Mouse (Mus musculus) myocyte (in vitro differentiated cells): ENCODE measurements around the gene Tmem95. TPM values are rescaled to one million over a fixed set of nuclear protein-coding genes. Genes with fewer than 3 reads are reported as not detected.
A peak's percentile ranks its signal among the peaks of the same experiment; 100 is the strongest.

Experiments
- H3K27me3 ChIP-seq: one replicate; pipeline ENCODE4 v1.6.1; 2011; ENCODE audit not compliant: control insufficient read depth, insufficient read depth, insufficient read length
- H3K36me3 ChIP-seq: one replicate; pipeline ENCODE4 v1.6.1; 2011; ENCODE audit not compliant: control insufficient read depth, insufficient read depth
- H3K4me2 ChIP-seq: one replicate; pipeline ENCODE4 v1.6.1; 2011; ENCODE audit warnings: low read depth, control low read depth
- H3K4me3 ChIP-seq: one replicate; pipeline ENCODE4 v1.5.1; 2011; ENCODE audit warnings: mild to moderate bottlenecking, control low read depth, moderate library complexity
- H3K79me2 ChIP-seq: one replicate; pipeline ENCODE4 v1.6.1; 2011; ENCODE audit not compliant: control insufficient read depth, insufficient read depth
- H3ac ChIP-seq: one replicate; pipeline ENCODE4 v1.6.1; 2011; ENCODE audit not compliant: control insufficient read depth, insufficient read length
- CEBPB ChIP-seq: IDR thresholded peaks from 2 replicates; pipeline ENCODE4 v1.6.1; 2011; ENCODE audit warnings: mild to moderate bottlenecking, moderate library complexity; ENCODE audit not compliant: poor library complexity, insufficient read depth, severe bottlenecking
- E2F4 ChIP-seq: IDR thresholded peaks from one replicate; pipeline ENCODE4 v1.6.1; 2011; ENCODE audit warnings: mild to moderate bottlenecking, control low read depth, moderate library complexity; ENCODE audit not compliant: insufficient read depth
- MAX ChIP-seq: IDR thresholded peaks from one replicate; pipeline ENCODE4 v1.6.1; 2011; ENCODE audit warnings: low read depth, mild to moderate bottlenecking, control low read depth
- MYOD1 ChIP-seq, 3 experiments: IDR thresholded peaks; one replicate each; pipeline ENCODE4 v1.6.1; 2011; ENCODE audit warnings: control low read depth in 2 of 3, low read depth in 2 of 3, mild to moderate bottlenecking in 2 of 3, moderate library complexity in 1 of 3; ENCODE audit not compliant: insufficient read length in 2 of 3, control insufficient read depth in 1 of 3
- MYOG ChIP-seq, 3 experiments: IDR thresholded peaks; one replicate each; pipeline ENCODE4 v1.6.1; 2011; ENCODE audit warnings: control low read depth in 2 of 3, low read depth in 2 of 3, mild to moderate bottlenecking in 2 of 3; ENCODE audit not compliant: insufficient read length in 2 of 3, control insufficient read depth in 1 of 3, insufficient read depth in 1 of 3
- POLR2A ChIP-seq: IDR thresholded peaks from one replicate; pipeline ENCODE4 v1.6.1; 2011; ENCODE audit warnings: low read depth, mild to moderate bottlenecking, control low read depth, moderate library complexity; ENCODE audit not compliant: insufficient read length
- POLR2AphosphoS2 ChIP-seq: IDR thresholded peaks from one replicate; pipeline ENCODE4 v1.6.1; 2011; ENCODE audit warnings: low read depth, control low read depth; ENCODE audit not compliant: insufficient read length
- REST ChIP-seq: IDR thresholded peaks from one replicate; pipeline ENCODE4 v1.6.1; 2011; ENCODE audit warnings: mild to moderate bottlenecking, control low read depth, moderate library complexity; ENCODE audit not compliant: insufficient read depth, insufficient read length
- SRF ChIP-seq: IDR thresholded peaks from one replicate; pipeline ENCODE4 v1.6.1; 2011; ENCODE audit warnings: low read depth; ENCODE audit not compliant: control insufficient read depth, insufficient read length
- TCF12 ChIP-seq: IDR thresholded peaks from one replicate; pipeline ENCODE4 v1.6.1; 2011; ENCODE audit warnings: mild to moderate bottlenecking, control low read depth; ENCODE audit not compliant: poor library complexity, insufficient read depth, severe bottlenecking
- TCF3 ChIP-seq: IDR thresholded peaks from one replicate; pipeline ENCODE4 v1.6.1; 2011; ENCODE audit warnings: low read depth, control low read depth; ENCODE audit not compliant: insufficient read length
- USF1 ChIP-seq: IDR thresholded peaks from one replicate; pipeline ENCODE4 v1.6.1; 2011; ENCODE audit warnings: low read depth, mild to moderate bottlenecking, control low read depth, moderate library complexity
- polyA plus RNA-seq: library from polyadenylated mRNA; unstranded; fragments of >200 nt; fragmentation: generic; extraction: Trizol; gene quantifications from one replicate; pipeline ENCODE4 v1.2.1, GENCODE M21; 2012; ENCODE audit warnings: missing spikeins

Gene Tmem95
- polyA plus RNA-seq = not detected

DNA sequence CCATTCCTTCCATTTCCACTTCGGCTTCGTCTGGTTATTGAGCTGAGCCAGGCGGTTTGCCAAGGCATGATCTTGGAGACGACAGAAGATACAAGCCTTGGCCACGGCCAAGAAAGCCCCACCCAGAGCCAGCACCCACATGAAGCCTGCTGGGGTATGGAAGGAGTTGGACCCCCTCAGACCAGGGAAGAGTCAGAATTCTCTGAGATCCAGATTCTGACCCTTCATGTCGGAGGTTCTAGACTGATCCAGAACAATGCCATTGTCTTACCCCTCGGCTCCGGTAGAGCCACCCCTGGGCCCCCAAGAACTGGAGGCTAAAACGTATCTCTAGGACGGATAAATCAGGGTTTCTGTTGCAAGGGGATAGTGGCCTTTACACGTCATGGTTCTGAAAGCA is at the start of gene Tmem95:
TSS of gene Tmem95 (minus strand) at position 141 of the 400 bp plus-strand sequence.
- TF ChIP-seq TCF12 (no peak), E2F4 (no peak), USF1 (no peak), POLR2AphosphoS2 (no peak), SRF (no peak)
- Histone ChIP-seq H3K27me3 (no peaks in the 10 kb centered on the region), H3ac (peak within 1 kb of the TSS; percentile 66), H3K79me2 (peaks cover 28% of the 10 kb centered on the region), H3K4me3 (peak within 1 kb of the TSS; percentile 94), H3K4me2 (peak within 1 kb of the TSS; percentile 91), H3K36me3 (no peaks in the 10 kb centered on the region)

DNA sequence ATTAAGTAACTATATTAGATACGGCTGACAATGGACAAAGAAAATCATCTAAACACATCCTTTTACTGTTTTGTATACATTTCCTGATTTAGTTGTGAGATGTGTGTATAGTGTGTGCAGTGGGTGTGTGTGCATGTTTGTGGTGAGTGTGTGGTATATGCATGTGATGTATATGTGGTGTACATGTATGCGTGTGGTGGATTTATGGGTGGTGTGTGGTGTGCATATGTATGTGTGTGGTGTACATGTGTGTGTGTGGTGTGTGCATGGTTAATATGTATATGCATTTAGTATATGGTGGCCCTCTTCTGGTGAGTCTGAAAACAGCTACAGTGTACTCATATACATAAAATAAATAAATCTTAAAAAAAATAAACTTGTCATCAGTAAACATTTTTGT is 49.7 kb upstream of the Tmem95 start:
- Histone ChIP-seq H3K36me3 (no peaks in the 10 kb centered on the region), H3ac (no peak overlapping the region), H3K27me3 (no peaks in the 10 kb centered on the region), H3K4me3 (no peak overlapping the region), H3K4me2 (no peak overlapping the region), H3K79me2 (no peaks in the 10 kb centered on the region)
- TF ChIP-seq POLR2A (no peak), TCF12 (no peak), MYOD1 (IDR thresholded peaks at IDR 0.05; ENCODE audit: control insufficient read depth in 1 of 3, insufficient read length in 2 of 3, low read depth in 2 of 3) (no peak), SRF (no peak)

DNA sequence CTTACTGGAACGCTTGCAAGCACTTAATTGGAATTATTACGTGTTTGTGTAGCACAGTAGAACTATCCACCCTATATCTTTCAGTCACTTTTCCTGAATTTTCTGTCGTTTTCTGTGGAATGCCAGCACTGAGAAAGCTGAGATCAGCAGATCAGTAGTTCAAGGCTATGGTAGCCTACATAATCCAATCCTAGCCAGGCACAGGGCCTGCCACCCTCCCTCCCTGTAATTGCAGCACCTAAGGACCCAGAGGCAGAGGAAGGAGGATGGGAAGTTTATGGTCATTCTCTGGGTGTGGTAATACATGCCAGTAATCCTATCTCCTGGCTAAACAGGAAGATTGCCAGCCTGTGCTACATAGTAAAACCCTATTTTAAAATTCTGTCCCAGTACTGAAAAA is 45.0 kb upstream of the Tmem95 start:
- peak overlapping the region; percentile 77 for H3K4me3 ChIP-seq
- peak overlapping the region; percentile 86 for H3K4me2 ChIP-seq

DNA sequence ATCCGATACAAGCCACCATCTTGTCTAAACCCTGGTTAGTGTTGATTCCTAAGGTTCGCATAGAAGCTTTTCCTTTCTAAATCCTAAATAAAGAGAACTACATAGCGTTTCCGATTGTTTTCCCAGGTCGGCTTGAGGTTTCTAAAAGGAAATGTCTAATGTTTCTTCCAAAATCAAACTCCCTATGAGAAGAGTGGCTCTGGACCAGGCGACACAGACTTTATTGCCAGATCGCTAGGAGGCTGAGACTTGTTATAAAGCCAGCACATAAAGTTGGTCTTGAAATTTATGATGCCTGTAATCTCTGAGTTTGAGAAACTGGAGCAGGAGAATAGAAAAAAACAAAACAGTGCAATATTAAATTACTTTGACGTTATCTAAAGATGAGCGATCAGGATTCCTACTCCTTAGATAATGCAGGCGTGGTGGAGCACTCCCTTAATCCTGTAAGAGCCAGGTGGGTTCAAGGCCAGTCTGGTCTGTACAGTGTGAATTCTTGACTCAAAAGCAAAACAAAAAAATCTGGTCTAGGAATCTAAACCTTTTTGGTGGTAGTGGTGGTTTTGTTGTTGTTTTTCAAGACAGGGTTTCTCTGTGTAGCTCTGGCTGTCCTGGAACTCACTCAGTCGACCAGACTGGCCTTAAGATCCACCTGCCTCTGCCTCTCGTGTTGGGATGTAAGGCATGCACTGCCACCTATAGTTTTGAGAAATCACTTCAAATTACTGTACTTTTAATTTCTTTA is 44.4 kb upstream of the Tmem95 start:
- H3K79me2 ChIP-seq = peaks cover 35% of the 10 kb centered on the region
- H3K27me3 ChIP-seq = no peaks in the 10 kb centered on the region
- H3ac ChIP-seq = no peak overlapping the region
- peak overlapping the region; percentile 86 for H3K4me2 ChIP-seq
- TF ChIP-seq MYOG (IDR thresholded peaks at IDR 0.05; ENCODE audit: control insufficient read depth in 1 of 3, insufficient read depth in 1 of 3, insufficient read length in 2 of 3, low read depth in 2 of 3) (no peak), MYOD1 (IDR thresholded peaks at IDR 0.05; ENCODE audit: control insufficient read depth in 1 of 3, insufficient read length in 2 of 3, low read depth in 2 of 3) (no peak), POLR2A (no peak), TCF3 (no peak), E2F4 (no peak), SRF (no peak), MAX (no peak), CEBPB (no peak), TCF12 (no peak)
- peaks cover 19% of the 10 kb centered on the region for H3K36me3 ChIP-seq
- H3K4me3 ChIP-seq = peak overlapping the region; percentile 77

More for the DNA sequence above, 45.0 kb upstream of the Tmem95 start:
- Histone ChIP-seq H3K79me2 (peaks cover 29% of the 10 kb centered on the region), H3K27me3 (no peaks in the 10 kb centered on the region), H3K36me3 (peaks cover 13% of the 10 kb centered on the region), H3ac (no peak overlapping the region)
- no peak for TF ChIP-seq REST
- TF ChIP-seq CEBPB = no peak
- TF ChIP-seq MAX = no peak
- TF ChIP-seq TCF12 = no peak

DNA sequence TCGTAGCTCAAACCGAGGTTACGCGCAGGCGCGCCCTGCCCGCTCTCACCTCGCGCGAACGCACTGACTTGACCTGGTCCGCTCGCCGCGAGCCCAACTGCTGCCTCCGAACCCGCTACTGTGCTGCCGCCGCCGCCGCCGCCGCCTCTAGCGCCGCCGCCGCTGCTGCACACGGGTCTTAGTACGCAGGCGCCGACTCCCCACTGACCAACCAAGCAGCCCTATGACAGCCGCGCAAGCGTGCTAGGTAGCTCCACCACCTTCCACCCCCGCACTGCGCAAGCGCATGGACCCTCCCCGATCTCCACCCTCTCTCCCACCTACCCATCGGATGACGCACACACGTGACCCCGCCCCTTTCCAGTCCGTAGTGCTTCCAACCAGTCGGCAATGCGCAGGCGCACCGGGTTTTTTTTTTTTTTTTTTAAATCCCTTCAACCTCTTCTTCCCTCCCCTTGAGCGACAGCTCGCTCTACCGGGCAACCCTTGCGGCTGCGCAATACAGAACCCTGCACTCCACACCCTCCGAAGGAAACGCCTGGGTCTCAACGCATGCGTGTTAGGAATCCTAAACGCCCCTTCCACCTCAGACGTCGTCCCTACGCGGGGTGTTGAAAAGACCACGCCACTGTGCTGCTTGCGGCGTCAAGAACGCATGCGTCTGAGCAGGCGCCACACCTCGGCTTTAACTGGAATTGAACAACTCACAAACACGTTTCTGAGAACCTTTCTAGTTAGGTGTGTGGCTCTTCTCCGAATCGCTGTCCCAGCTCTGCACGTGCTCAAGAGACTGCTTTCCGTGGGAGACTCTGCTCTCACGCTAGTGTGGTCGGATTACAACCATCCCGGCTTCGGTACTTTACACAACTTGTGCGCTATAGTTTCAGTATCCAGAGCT is 43.5 kb upstream of the Tmem95 start, which contains the start of gene Eif5a:
TSS of gene Eif5a (minus strand) at position 845 of the 898 bp plus-strand sequence.
- TF ChIP-seq TCF12 (no peak), CEBPB (no peak), TCF3 (no peak), MYOD1 (IDR thresholded peaks at IDR 0.05; ENCODE audit: control insufficient read depth in 1 of 3, insufficient read length in 2 of 3, low read depth in 2 of 3) (peak in 1 of 3 experiments; percentile 4), REST (peak; percentile 27), POLR2A (peak; percentile 95), USF1 (peak; percentile 92), E2F4 (no peak), POLR2AphosphoS2 (peak; percentile 96), MAX (peak; percentile 90), SRF (no peak), MYOG (IDR thresholded peaks at IDR 0.05; ENCODE audit: control insufficient read depth in 1 of 3, insufficient read depth in 1 of 3, insufficient read length in 2 of 3, low read depth in 2 of 3) (no peak)
- H3ac ChIP-seq = peak within 1 kb of the TSS; percentile 87
- H3K36me3 ChIP-seq = peaks cover 28% of the 10 kb centered on the region
- H3K4me2 ChIP-seq = peak within 1 kb of the TSS; percentile 86
- H3K27me3 ChIP-seq = no peaks in the 10 kb centered on the region
- peaks cover 42% of the 10 kb centered on the region for H3K79me2 ChIP-seq
- H3K4me3 ChIP-seq = peak within 1 kb of the TSS; percentile 77
